Mouse (Mus musculus) liver, embryonic 14.5 days (tissue): ENCODE measurements around the gene Ranbp9.

Experiments
- CTCF ChIP-seq: IDR thresholded peaks from 2 replicates; pipeline ENCODE4 v1.5.1; 2016; ENCODE audit warnings: antibody characterized with exemption, low read depth, control low read depth
- EP300 ChIP-seq: IDR thresholded peaks from 2 replicates; pipeline ENCODE4 v1.6.1; 2016; ENCODE audit warnings: antibody characterized with exemption, low read depth

GRCm38 (mm10) chr13:43374918-43375432 lies 106.1 kb downstream of the Ranbp9 start:
- TF ChIP-seq CTCF (no peak), EP300 (no peak)
